Mouse (Mus musculus) kidney, embryonic 14.5 days (tissue): Measurements from ENCODE around the gene Cables2. TPM values are rescaled to one million over a fixed set of nuclear protein-coding genes. Genes with fewer than 3 reads are reported as not detected.
A peak's percentile ranks its signal among the peaks of the same experiment; 100 is the strongest.

ENCODE experiments used
- ATAC-seq: fragments of 200-750 bp; cut with Nextera tagmentation; 2 replicates; pipeline ENCODE4 v1.8.0; 2017; ENCODE audit warnings: moderate number of reproducible peaks, mild to moderate bottlenecking, moderate TSS enrichment, moderate library complexity; ENCODE audit not compliant: low FRiP score, low TSS enrichment
- H3K27ac ChIP-seq: fragments of 300-500 bp; sonication (generic); 2 replicates; pipeline ENCODE4 v1.5.1; 2014; ENCODE audit warnings: low read depth, mild to moderate bottlenecking, low read length, moderate library complexity, mixed read lengths
- H3K27me3 ChIP-seq: fragments of 300-500 bp; sonication (generic); 2 replicates; pipeline ENCODE4 v1.6.1; 2014; ENCODE audit warnings: mild to moderate bottlenecking, low read length; ENCODE audit not compliant: control insufficient read depth, insufficient read depth
- H3K36me3 ChIP-seq: fragments of 300-500 bp; sonication (generic); 2 replicates; pipeline ENCODE4 v1.6.1; 2014; ENCODE audit warnings: low read length, mixed read lengths; ENCODE audit not compliant: control insufficient read depth, insufficient read depth
- H3K4me1 ChIP-seq: fragments of 300-500 bp; sonication (generic); 2 replicates; pipeline ENCODE4 v1.6.1; 2014; ENCODE audit warnings: low read length, mixed read lengths; ENCODE audit not compliant: control insufficient read depth, insufficient read depth
- H3K4me2 ChIP-seq: fragments of 300-500 bp; sonication (generic); replicated peaks from 2 replicates; pipeline ENCODE4 v1.6.1; 2014; ENCODE audit warnings: low read depth, mild to moderate bottlenecking, low read length
- H3K4me3 ChIP-seq: fragments of 300-500 bp; sonication (generic); 2 replicates; pipeline ENCODE4 v1.5.1; 2014; ENCODE audit warnings: mild to moderate bottlenecking, low read length
- H3K9ac ChIP-seq: fragments of 300-500 bp; sonication (generic); 2 replicates; pipeline ENCODE4 v1.6.1; 2014; ENCODE audit warnings: low read depth, mild to moderate bottlenecking, low read length, moderate library complexity
- H3K9me3 ChIP-seq: fragments of 300-500 bp; sonication (generic); 2 replicates; pipeline ENCODE4 v1.6.1; 2016; ENCODE audit warnings: low read length; ENCODE audit not compliant: control insufficient read depth
- WGBS: fragments of 180-500 bp; shearing (Covaris S2); extraction: QIAGEN DNeasy Blood & Tissue Kit; methylation state at CpG from one replicate; pipeline ENCODE4 v1.1.7; 2014; 5-methylcytosine and 5-hydroxymethylcytosine counted together
- polyA plus RNA-seq: library from polyadenylated mRNA; unstranded; fragments of >200 nt; fragmentation: Nextera tagmentation; extraction: Ambion mirVana; gene quantifications from 2 replicates; pipeline ENCODE4 v1.2.1, GENCODE M21; 2014

Cables2 gene
- polyA plus RNA-seq, 1 experiment from 2014 or later, result 21.1 TPM

GRCm38 (mm10) chr2:180290503-180290902 lies 17.2 kb upstream of the Cables2 start:
- ATAC-seq, result no peak; the same call in 1 of the 2 replicates
- Histone ChIP-seq H3K27me3 (no peaks in the 10 kb centered on the region), H3K36me3 (no peaks in the 10 kb centered on the region), H3K9ac (no peak overlapping the region), H3K4me1 (no peaks in the 10 kb centered on the region), H3K4me3 (no peak overlapping the region), H3K9me3 (no peaks in the 10 kb centered on the region), H3K4me2 (no peak overlapping the region), H3K27ac (peak overlapping the region; percentile 12; the same call in 1 of the 2 replicates)
- WGBS, result 69% methylated on average over 6 of the region's 6 CpGs

GRCm38 (mm10) chr2:180289440-180290108 lies 16.3 kb upstream of the Cables2 start, which contains the start of gene Rbbp8nl:
Gene Rbbp8nl (minus strand): TSS chr2:180289879.
- peak within 1 kb of the TSS; percentile 82 for H3K27ac ChIP-seq
- no peaks in the 10 kb centered on the region for H3K27me3 ChIP-seq
- H3K4me1 ChIP-seq, result no peaks in the 10 kb centered on the region
- WGBS, result 41% methylated on average over 16 of the region's 16 CpGs
- no peaks in the 10 kb centered on the region for H3K36me3 ChIP-seq
- ATAC-seq, result peak; percentile 67
- H3K4me2 ChIP-seq, result peak within 1 kb of the TSS; percentile 17; the same call in 1 of the 2 replicates
- H3K4me3 ChIP-seq, result no peak within 1 kb of the TSS
- no peaks in the 10 kb centered on the region for H3K9me3 ChIP-seq
- H3K9ac ChIP-seq, result no peak within 1 kb of the TSS

GRCm38 (mm10) chr2:180288966-180289365 lies 15.7 kb upstream of the Cables2 start:
- Histone ChIP-seq H3K27me3 (no peaks in the 10 kb centered on the region), H3K36me3 (no peaks in the 10 kb centered on the region), H3K9me3 (no peaks in the 10 kb centered on the region), H3K4me2 (peak overlapping the region; percentile 17; the same call in 1 of the 2 replicates), H3K9ac (no peak overlapping the region), H3K4me3 (no peak overlapping the region), H3K4me1 (no peaks in the 10 kb centered on the region), H3K27ac (peak overlapping the region; percentile 82)
- 0 out of 2 replicates have a peak, but pooled peaks have one; percentile 30 for ATAC-seq
- 29% methylated on average over 11 of the region's 11 CpGs for WGBS

GRCm38 (mm10) chr2:180279321-180279720 lies 6.0 kb upstream of the Cables2 start:
- Histone ChIP-seq H3K27me3 (no peaks in the 10 kb centered on the region), H3K9me3 (no peaks in the 10 kb centered on the region), H3K4me1 (0 out of 2 replicates have a peak, but pooled peaks cover 6% of the 10 kb centered on the region), H3K4me2 (no peak overlapping the region), H3K36me3 (no peaks in the 10 kb centered on the region), H3K4me3 (no peak overlapping the region), H3K27ac (no peak overlapping the region), H3K9ac (peak overlapping the region; percentile 2; the same call in 1 of the 2 replicates)
- WGBS, result 90% methylated on average over 8 of the region's 8 CpGs
- no peak for ATAC-seq

- Histone ChIP-seq H3K9ac (no peak overlapping the region), H3K4me3 (no peak overlapping the region), H3K27ac (no peak overlapping the region), H3K9me3 (no peaks in the 10 kb centered on the region), H3K36me3 (no peaks in the 10 kb centered on the region), H3K27me3 (no peaks in the 10 kb centered on the region), H3K4me2 (no peak overlapping the region), H3K4me1 (peaks cover 7% of the 10 kb centered on the region; the same call in 1 of the 2 replicates)
- 79% methylated on average over 8 of the region's 8 CpGs for WGBS
- no peak for ATAC-seq
Measured at GRCm38 (mm10) chr2:180277773-180278320, 4.6 kb upstream of the Cables2 start.

GRCm38 (mm10) chr2:180276851-180277259 lies 3.6 kb upstream of the Cables2 start:
- Histone ChIP-seq H3K4me2 (no peak overlapping the region), H3K27ac (no peak overlapping the region), H3K4me1 (peaks cover 16% of the 10 kb centered on the region; the same call in 1 of the 2 replicates), H3K9me3 (no peaks in the 10 kb centered on the region), H3K9ac (no peak overlapping the region), H3K36me3 (no peaks in the 10 kb centered on the region), H3K27me3 (no peaks in the 10 kb centered on the region), H3K4me3 (no peak overlapping the region)
- no peak for ATAC-seq
- 68% methylated on average over 8 of the region's 8 CpGs for WGBS

- no peak overlapping the region for H3K9ac ChIP-seq
- no peak overlapping the region for H3K4me2 ChIP-seq
- H3K27ac ChIP-seq, result no peak overlapping the region
- ATAC-seq, result no peak
- no peaks in the 10 kb centered on the region for H3K36me3 ChIP-seq
- H3K9me3 ChIP-seq, result no peaks in the 10 kb centered on the region
- WGBS, result 62% methylated on average over 4 of the region's 4 CpGs
- H3K4me3 ChIP-seq, result no peak overlapping the region
- H3K4me1 ChIP-seq, result peaks cover 19% of the 10 kb centered on the region; the same call in 1 of the 2 replicates
- H3K27me3 ChIP-seq, result no peaks in the 10 kb centered on the region
Measured at GRCm38 (mm10) chr2:180276385-180276784, 3.1 kb upstream of the Cables2 start.

- ATAC-seq, result peak; percentile 74
- WGBS, result 0% methylated on average over 8 of the region's 8 CpGs
- H3K27ac ChIP-seq, result no peak overlapping the region
- H3K9me3 ChIP-seq, result no peaks in the 10 kb centered on the region
- H3K4me3 ChIP-seq, result no peak overlapping the region
- peaks cover 4% of the 10 kb centered on the region; the same call in 1 of the 2 replicates for H3K36me3 ChIP-seq
- no peak overlapping the region for H3K9ac ChIP-seq
- H3K4me2 ChIP-seq, result no peak overlapping the region; the same call in 1 of the 2 replicates
- no peaks in the 10 kb centered on the region for H3K27me3 ChIP-seq
- peaks cover 19% of the 10 kb centered on the region; the same call in 1 of the 2 replicates for H3K4me1 ChIP-seq
Measured at GRCm38 (mm10) chr2:180275836-180276235, 2.5 kb upstream of the Cables2 start.

GRCm38 (mm10) chr2:180274523-180274922 lies 1.2 kb upstream of the Cables2 start:
- no peaks in the 10 kb centered on the region for H3K27me3 ChIP-seq
- ATAC-seq, result no peak
- no peak overlapping the region for H3K27ac ChIP-seq
- peaks cover 14% of the 10 kb centered on the region; the same call in 1 of the 2 replicates for H3K36me3 ChIP-seq
- WGBS, result 89% methylated on average over 2 of the region's 2 CpGs
- no peak overlapping the region for H3K4me2 ChIP-seq
- no peaks in the 10 kb centered on the region for H3K9me3 ChIP-seq
- H3K4me3 ChIP-seq, result no peak overlapping the region
- no peak overlapping the region for H3K9ac ChIP-seq
- H3K4me1 ChIP-seq, result peaks cover 20% of the 10 kb centered on the region; the same call in 1 of the 2 replicates
